Mouse (Mus musculus) spleen, postnatal 14 days (tissue): ENCODE results near the gene 1700021F07Rik.

ENCODE experiments used
- DNase-seq, 2 experiments: peaks; one replicate each; pipeline ENCODE4 v3.0.0; 2021 to 2022; ENCODE audit warnings: low spot score in 2 of 2

The 1700021F07Rik gene

GRCm38 (mm10) chr2:173563336-173563735 is 41.0 kb downstream of the 1700021F07Rik start:
- no peak for DNase-seq

GRCm38 (mm10) chr2:173564179-173564578 is 41.8 kb downstream of the 1700021F07Rik start:
- DNase-seq = no peak
